Mouse (Mus musculus) midbrain, embryonic 12.5 days (tissue): ENCODE measurements around the gene Stk25. TPM values are rescaled to one million over a fixed set of nuclear protein-coding genes. Genes with fewer than 3 reads are reported as not detected.

Experiments
- ATAC-seq: fragments of 200-750 bp; cut with Nextera tagmentation; 2 replicates; pipeline ENCODE4 v1.8.0; 2017; ENCODE audit warnings: low read depth, moderate TSS enrichment, moderate library complexity; ENCODE audit not compliant: low FRiP score
- H3K27ac ChIP-seq: fragments of 300-500 bp; sonication (generic); replicated peaks from 2 replicates; pipeline ENCODE4 v1.5.1; 2016; ENCODE audit warnings: mild to moderate bottlenecking
- H3K27me3 ChIP-seq: fragments of 300-500 bp; sonication (generic); 2 replicates; pipeline ENCODE4 v1.6.1; 2016; ENCODE audit warnings: mild to moderate bottlenecking
- H3K36me3 ChIP-seq: fragments of 300-500 bp; sonication (generic); 2 replicates; pipeline ENCODE4 v1.6.1; 2016
- H3K4me1 ChIP-seq: fragments of 300-500 bp; sonication (generic); 2 replicates; pipeline ENCODE4 v1.6.1; 2016
- H3K4me2 ChIP-seq: fragments of 300-500 bp; sonication (generic); replicated peaks from 2 replicates; pipeline ENCODE4 v1.6.1; 2016; ENCODE audit warnings: mild to moderate bottlenecking, moderate library complexity
- H3K4me3 ChIP-seq: fragments of 300-500 bp; sonication (generic); 2 replicates; pipeline ENCODE4 v1.5.1; 2016; ENCODE audit warnings: mild to moderate bottlenecking
- H3K9ac ChIP-seq: fragments of 300-500 bp; sonication (generic); replicated peaks from 2 replicates; pipeline ENCODE4 v1.6.1; 2016; ENCODE audit warnings: mild to moderate bottlenecking, moderate library complexity
- H3K9me3 ChIP-seq: fragments of 300-500 bp; sonication (generic); 2 replicates; pipeline ENCODE4 v1.6.1; 2016; ENCODE audit warnings: mild to moderate bottlenecking
- WGBS: fragments of 180-500 bp; shearing (Covaris S2); methylation state at CpG from one replicate; pipeline ENCODE4 v1.1.7; 2016; 5-methylcytosine and 5-hydroxymethylcytosine counted together
- polyA plus RNA-seq: library from polyadenylated mRNA; unstranded; fragments of >200 nt; fragmentation: Nextera tagmentation; extraction: Ambion mirVana; gene quantifications from 2 replicates; pipeline ENCODE4 v1.2.1, GENCODE M21; 2016

Stk25 gene
- polyA plus RNA-seq, 1 experiment from 2014 or later = 240 TPM

- Histone ChIP-seq H3K27me3 (no peaks in the 10 kb centered on the region), H3K4me1 (no peaks in the 10 kb centered on the region), H3K36me3 (no peaks in the 10 kb centered on the region), H3K27ac (no peak overlapping the region), H3K4me3 (no peak overlapping the region), H3K4me2 (no peak overlapping the region), H3K9me3 (no peaks in the 10 kb centered on the region), H3K9ac (no peak overlapping the region)
- ATAC-seq = no peak
These were observed 64.5 kb downstream of the Stk25 start for GRCm38 (mm10) chr1:93593960-93594359.

DNA sequence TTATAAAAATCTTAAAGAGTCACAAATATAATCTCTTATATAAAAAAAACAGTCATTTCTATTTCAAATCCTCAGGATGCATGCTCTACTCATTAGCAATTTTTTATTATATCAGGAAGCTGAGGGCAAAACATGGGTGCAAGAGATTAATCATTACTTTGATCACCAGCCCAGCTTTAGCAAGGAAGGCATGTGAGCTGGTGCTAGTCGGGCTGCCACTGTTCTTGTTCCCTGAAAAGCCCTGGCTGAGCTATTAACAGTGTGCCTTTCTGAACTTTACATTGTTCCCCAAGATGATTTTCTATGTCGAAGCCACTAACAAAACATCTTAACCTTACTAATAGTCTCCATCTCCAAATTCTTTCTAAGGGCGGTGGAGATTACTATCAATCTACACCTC, 70.1 kb downstream of the Stk25 start:
- Histone ChIP-seq H3K4me3 (no peak overlapping the region), H3K9ac (no peak overlapping the region), H3K36me3 (no peaks in the 10 kb centered on the region), H3K9me3 (no peaks in the 10 kb centered on the region), H3K27ac (no peak overlapping the region), H3K27me3 (no peaks in the 10 kb centered on the region), H3K4me1 (no peaks in the 10 kb centered on the region), H3K4me2 (no peak overlapping the region)
- ATAC-seq = no peak
- WGBS = 80% methylated on average over 3 of the region's 3 CpGs

DNA sequence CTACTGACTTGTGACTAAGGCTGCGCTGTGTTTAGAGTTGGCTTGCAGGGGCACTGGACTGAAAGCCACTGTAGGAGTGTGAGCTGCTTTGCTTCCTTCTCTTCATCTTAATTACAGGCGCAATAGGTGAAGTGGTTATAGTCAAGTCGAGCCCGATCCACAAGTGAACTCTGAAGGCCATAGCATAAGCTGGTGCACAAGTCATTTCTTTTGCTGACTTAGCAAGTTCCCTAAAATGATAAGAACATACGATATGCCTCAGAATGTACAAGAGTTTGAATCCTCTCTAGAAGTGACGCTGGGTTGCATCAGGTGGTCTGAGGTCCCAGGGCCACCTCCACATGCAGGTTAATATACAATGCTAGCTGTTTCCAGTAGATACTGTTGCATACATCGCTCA, 76.9 kb downstream of the Stk25 start:
- ATAC-seq = no peak
- no peaks in the 10 kb centered on the region for H3K9me3 ChIP-seq
- H3K36me3 ChIP-seq = peaks cover 4% of the 10 kb centered on the region; the same call in 1 of the 2 replicates
- H3K4me3 ChIP-seq = no peak overlapping the region
- 96% methylated on average over 7 of the region's 7 CpGs for WGBS
- no peaks in the 10 kb centered on the region for H3K4me1 ChIP-seq
- no peak overlapping the region for H3K4me2 ChIP-seq
- no peak overlapping the region for H3K27ac ChIP-seq
- no peak overlapping the region for H3K9ac ChIP-seq
- no peaks in the 10 kb centered on the region for H3K27me3 ChIP-seq

DNA sequence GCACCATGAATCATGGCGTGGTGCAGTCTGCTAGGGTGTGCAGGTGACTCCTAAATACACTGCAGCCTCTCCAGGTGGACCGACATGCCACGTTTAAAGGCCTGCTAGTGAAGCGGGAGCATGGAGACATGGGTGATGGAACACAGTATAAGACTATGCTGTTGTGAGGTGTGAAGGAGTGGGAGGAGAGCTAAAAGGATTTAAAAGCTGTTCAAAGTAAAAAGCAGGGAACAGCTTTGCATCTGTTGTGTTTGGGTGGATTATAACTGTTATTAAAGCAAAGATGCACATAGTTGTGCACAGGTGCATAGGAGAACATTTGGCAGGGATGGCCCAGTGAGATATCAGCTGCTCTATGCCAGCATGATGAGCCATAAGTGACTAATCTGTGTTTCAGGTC, 80.6 kb downstream of the Stk25 start:
- Histone ChIP-seq H3K36me3 (peaks cover 4% of the 10 kb centered on the region; the same call in 1 of the 2 replicates), H3K4me3 (no peak overlapping the region)
- 88% methylated on average over 4 of the region's 4 CpGs for WGBS

GRCm38 (mm10) chr1:93577066-93577465, 81.4 kb downstream of the Stk25 start:
- Histone ChIP-seq H3K27ac (no peak overlapping the region), H3K4me2 (no peak overlapping the region), H3K27me3 (no peaks in the 10 kb centered on the region), H3K36me3 (peaks cover 4% of the 10 kb centered on the region; the same call in 1 of the 2 replicates), H3K4me1 (no peaks in the 10 kb centered on the region), H3K4me3 (no peak overlapping the region), H3K9me3 (no peaks in the 10 kb centered on the region), H3K9ac (no peak overlapping the region)
- no peak for ATAC-seq
- WGBS = 79% methylated on average over 3 of the region's 3 CpGs

More for the DNA sequence above, 80.6 kb downstream of the Stk25 start:
- Histone ChIP-seq H3K9me3 (no peaks in the 10 kb centered on the region), H3K4me2 (no peak overlapping the region), H3K4me1 (no peaks in the 10 kb centered on the region), H3K27ac (no peak overlapping the region), H3K27me3 (no peaks in the 10 kb centered on the region), H3K9ac (no peak overlapping the region)
- ATAC-seq = no peak

Other genes with a start within 250 kb of the Stk25 start
- 96.3 and 104 TPM in 2 replicates for gene Hdlbp, start 179.8 kb downstream of the Stk25 start, polyA plus RNA-seq
- 5.5 and 5.7 TPM in 2 replicates for gene Farp2, start 146.6 kb downstream of the Stk25 start, polyA plus RNA-seq
- 40.6 and 43.3 TPM in 2 replicates for gene Bok, start 27.0 kb upstream of the Stk25 start, polyA plus RNA-seq
- 104 and 109 TPM in 2 replicates for gene Atg4b, start 92.8 kb upstream of the Stk25 start, polyA plus RNA-seq
- 37.1 and 43.7 TPM in 2 replicates for gene Thap4, start 96.2 kb upstream of the Stk25 start, polyA plus RNA-seq
- 208 and 217 TPM in 2 replicates for gene Dtymk, start 143.3 kb upstream of the Stk25 start, polyA plus RNA-seq
- gene Ing5, start 145.3 kb upstream of the Stk25 start, polyA plus RNA-seq = 17.0 and 19.2 TPM in 2 replicates
- gene D2hgdh, start 166.2 kb upstream of the Stk25 start, polyA plus RNA-seq = 19.5 and 19.9 TPM in 2 replicates
- gene Gal3st2, start 202.6 kb upstream of the Stk25 start, polyA plus RNA-seq = 0.08 TPM in 1 of 2 replicates, not detected in the other